Mouse (Mus musculus): Measurements from ENCODE around the gene Kbtbd7. TPM values are rescaled to one million over a fixed set of nuclear protein-coding genes. Genes with fewer than 3 reads are reported as not detected.

The Kbtbd7 gene
- 1.5 TPM for polyA plus RNA-seq (2012; fragmentation: generic; extraction: Trizol)

DNA sequence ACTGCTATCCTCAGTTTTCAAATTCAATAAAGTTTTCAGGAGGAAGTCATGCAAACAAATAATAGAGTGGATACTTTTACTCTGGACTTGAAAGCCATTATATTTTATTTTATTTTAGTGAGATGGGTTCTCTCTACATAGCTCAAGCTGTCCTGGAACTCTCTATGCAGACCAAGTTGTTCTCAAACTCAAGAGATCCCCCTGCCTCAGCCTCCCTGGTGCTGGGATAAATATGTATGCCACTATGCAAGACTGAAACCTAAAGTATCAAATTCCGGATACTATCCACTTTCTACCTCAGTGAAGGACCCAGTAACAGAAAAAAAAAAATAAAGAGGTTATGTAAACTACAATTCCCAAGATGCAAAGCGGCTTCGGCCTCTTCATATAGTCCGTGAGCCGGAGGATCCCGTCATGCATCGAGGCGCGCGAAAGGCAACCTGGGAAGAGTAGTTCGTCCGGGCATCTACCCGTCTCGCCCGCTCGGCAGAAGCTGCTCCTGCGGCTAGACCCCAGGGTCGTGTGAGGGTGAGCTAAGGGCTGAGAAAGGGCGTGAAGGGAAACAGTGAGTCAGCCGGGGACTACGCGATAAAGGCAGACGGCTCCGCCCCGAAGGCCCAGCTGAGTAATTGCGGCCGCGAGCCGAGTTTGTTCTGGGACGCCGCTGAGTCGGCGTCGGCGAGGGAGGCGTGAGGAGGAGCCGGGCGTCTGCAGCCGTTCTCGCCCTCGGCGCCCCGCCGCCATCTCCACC lies at the start of gene Kbtbd7:
Gene Kbtbd7, plus strand, starts transcription at position 533 of the 751 bp plus-strand sequence.
- Histone ChIP-seq H3K4me2 (ENCODE audit: low read depth) (peak within 1 kb of the TSS; percentile 58), H3ac (ENCODE audit: control insufficient read depth, insufficient read length) (no peak within 1 kb of the TSS), H3K27me3 (ENCODE audit: control insufficient read depth, insufficient read depth, insufficient read length) (no peaks in the 10 kb centered on the region), H3K4me3 (peak within 1 kb of the TSS; percentile 17), H3K79me2 (ENCODE audit: control insufficient read depth, insufficient read depth) (no peaks in the 10 kb centered on the region), H3K36me3 (ENCODE audit: control insufficient read depth, insufficient read depth) (no peaks in the 10 kb centered on the region)
- TF ChIP-seq TCF3 (IDR thresholded peaks at IDR 0.05; ENCODE audit: insufficient read length, low read depth) = no peak
- TF ChIP-seq MYOG (IDR thresholded peaks at IDR 0.05; ENCODE audit: control insufficient read depth in 1 of 3, insufficient read depth in 1 of 3, insufficient read length in 2 of 3, low read depth in 2 of 3) = no peak
- no peak for TF ChIP-seq E2F4 (IDR thresholded peaks at IDR 0.05; ENCODE audit: insufficient read depth)
- no peak for TF ChIP-seq POLR2AphosphoS2 (IDR thresholded peaks at IDR 0.05; ENCODE audit: insufficient read length, low read depth)
- no peak for TF ChIP-seq TCF12 (IDR thresholded peaks at IDR 0.05; ENCODE audit: insufficient read depth, poor library complexity, severe bottlenecking)
- no peak for TF ChIP-seq MYOD1 (IDR thresholded peaks at IDR 0.05; ENCODE audit: control insufficient read depth in 1 of 3, insufficient read length in 2 of 3, low read depth in 2 of 3)
- no peak for TF ChIP-seq CEBPB (IDR thresholded peaks at IDR 0.05; ENCODE audit: insufficient read depth, poor library complexity, severe bottlenecking)
- TF ChIP-seq POLR2A (IDR thresholded peaks at IDR 0.05; ENCODE audit: insufficient read length, low read depth) = no peak
- TF ChIP-seq REST (IDR thresholded peaks at IDR 0.05; ENCODE audit: insufficient read depth, insufficient read length) = no peak
- no peak for TF ChIP-seq SRF (IDR thresholded peaks at IDR 0.05; ENCODE audit: control insufficient read depth, insufficient read length, low read depth)
- no peak for TF ChIP-seq USF1 (IDR thresholded peaks at IDR 0.05; ENCODE audit: low read depth)
- no peak for TF ChIP-seq MAX (IDR thresholded peaks at IDR 0.05; ENCODE audit: low read depth)

GRCm38 (mm10) chr14:79377041-79377440 lies 49.3 kb upstream of the Kbtbd7 start:
- no peaks in the 10 kb centered on the region for H3K27me3 ChIP-seq (ENCODE audit: control insufficient read depth, insufficient read depth, insufficient read length)
- TF ChIP-seq MYOG (IDR thresholded peaks at IDR 0.05; ENCODE audit: control insufficient read depth in 1 of 3, insufficient read depth in 1 of 3, insufficient read length in 2 of 3, low read depth in 2 of 3) (no peak), CEBPB (IDR thresholded peaks at IDR 0.05; ENCODE audit: insufficient read depth, poor library complexity, severe bottlenecking) (no peak)
- no peak overlapping the region for H3K4me3 ChIP-seq
- H3K4me2 ChIP-seq (ENCODE audit: low read depth) = no peak overlapping the region
- no peak overlapping the region for H3ac ChIP-seq (ENCODE audit: control insufficient read depth, insufficient read length)
- H3K36me3 ChIP-seq (ENCODE audit: control insufficient read depth, insufficient read depth) = peaks cover 18% of the 10 kb centered on the region
- H3K79me2 ChIP-seq (ENCODE audit: control insufficient read depth, insufficient read depth) = peaks cover 27% of the 10 kb centered on the region

GRCm38 (mm10) chr14:79383120-79383519 lies 43.2 kb upstream of the Kbtbd7 start:
- H3K79me2 ChIP-seq (ENCODE audit: control insufficient read depth, insufficient read depth) = peaks cover 72% of the 10 kb centered on the region
- no peak overlapping the region for H3K4me3 ChIP-seq
- H3K27me3 ChIP-seq (ENCODE audit: control insufficient read depth, insufficient read depth, insufficient read length) = no peaks in the 10 kb centered on the region
- no peak overlapping the region for H3K4me2 ChIP-seq (ENCODE audit: low read depth)
- H3K36me3 ChIP-seq (ENCODE audit: control insufficient read depth, insufficient read depth) = peaks cover 24% of the 10 kb centered on the region
- H3ac ChIP-seq (ENCODE audit: control insufficient read depth, insufficient read length) = no peak overlapping the region
- TF ChIP-seq POLR2A (IDR thresholded peaks at IDR 0.05; ENCODE audit: insufficient read length, low read depth) (no peak), USF1 (IDR thresholded peaks at IDR 0.05; ENCODE audit: low read depth) (no peak), TCF3 (IDR thresholded peaks at IDR 0.05; ENCODE audit: insufficient read length, low read depth) (no peak), MYOG (IDR thresholded peaks at IDR 0.05; ENCODE audit: control insufficient read depth in 1 of 3, insufficient read depth in 1 of 3, insufficient read length in 2 of 3, low read depth in 2 of 3) (no peak), MYOD1 (IDR thresholded peaks at IDR 0.05; ENCODE audit: control insufficient read depth in 1 of 3, insufficient read length in 2 of 3, low read depth in 2 of 3) (no peak), POLR2AphosphoS2 (IDR thresholded peaks at IDR 0.05; ENCODE audit: insufficient read length, low read depth) (no peak), MAX (IDR thresholded peaks at IDR 0.05; ENCODE audit: low read depth) (no peak)

GRCm38 (mm10) chr14:79388304-79388703 lies 38.0 kb upstream of the Kbtbd7 start:
- Histone ChIP-seq H3K4me3 (peak overlapping the region; percentile 66), H3K36me3 (ENCODE audit: control insufficient read depth, insufficient read depth) (peaks cover 5% of the 10 kb centered on the region), H3K4me2 (ENCODE audit: low read depth) (no peak overlapping the region), H3ac (ENCODE audit: control insufficient read depth, insufficient read length) (no peak overlapping the region), H3K79me2 (ENCODE audit: control insufficient read depth, insufficient read depth) (peaks cover 68% of the 10 kb centered on the region), H3K27me3 (ENCODE audit: control insufficient read depth, insufficient read depth, insufficient read length) (no peaks in the 10 kb centered on the region)
- TF ChIP-seq TCF3 (IDR thresholded peaks at IDR 0.05; ENCODE audit: insufficient read length, low read depth) = no peak
- TF ChIP-seq MAX (IDR thresholded peaks at IDR 0.05; ENCODE audit: low read depth) = no peak
- no peak for TF ChIP-seq MYOD1 (IDR thresholded peaks at IDR 0.05; ENCODE audit: control insufficient read depth in 1 of 3, insufficient read length in 2 of 3, low read depth in 2 of 3)
- TF ChIP-seq MYOG (IDR thresholded peaks at IDR 0.05; ENCODE audit: control insufficient read depth in 1 of 3, insufficient read depth in 1 of 3, insufficient read length in 2 of 3, low read depth in 2 of 3) = no peak
- no peak for TF ChIP-seq CEBPB (IDR thresholded peaks at IDR 0.05; ENCODE audit: insufficient read depth, poor library complexity, severe bottlenecking)
- TF ChIP-seq POLR2A (IDR thresholded peaks at IDR 0.05; ENCODE audit: insufficient read length, low read depth) = no peak
- no peak for TF ChIP-seq TCF12 (IDR thresholded peaks at IDR 0.05; ENCODE audit: insufficient read depth, poor library complexity, severe bottlenecking)
- no peak for TF ChIP-seq SRF (IDR thresholded peaks at IDR 0.05; ENCODE audit: control insufficient read depth, insufficient read length, low read depth)
- TF ChIP-seq E2F4 (IDR thresholded peaks at IDR 0.05; ENCODE audit: insufficient read depth) = no peak
- TF ChIP-seq USF1 (IDR thresholded peaks at IDR 0.05; ENCODE audit: low read depth) = no peak
- TF ChIP-seq REST (IDR thresholded peaks at IDR 0.05; ENCODE audit: insufficient read depth, insufficient read length) = no peak
- no peak for TF ChIP-seq POLR2AphosphoS2 (IDR thresholded peaks at IDR 0.05; ENCODE audit: insufficient read length, low read depth)
